Mouse (Mus musculus): Measurements from ENCODE around the gene Adtrp.

Adtrp gene

DNA sequence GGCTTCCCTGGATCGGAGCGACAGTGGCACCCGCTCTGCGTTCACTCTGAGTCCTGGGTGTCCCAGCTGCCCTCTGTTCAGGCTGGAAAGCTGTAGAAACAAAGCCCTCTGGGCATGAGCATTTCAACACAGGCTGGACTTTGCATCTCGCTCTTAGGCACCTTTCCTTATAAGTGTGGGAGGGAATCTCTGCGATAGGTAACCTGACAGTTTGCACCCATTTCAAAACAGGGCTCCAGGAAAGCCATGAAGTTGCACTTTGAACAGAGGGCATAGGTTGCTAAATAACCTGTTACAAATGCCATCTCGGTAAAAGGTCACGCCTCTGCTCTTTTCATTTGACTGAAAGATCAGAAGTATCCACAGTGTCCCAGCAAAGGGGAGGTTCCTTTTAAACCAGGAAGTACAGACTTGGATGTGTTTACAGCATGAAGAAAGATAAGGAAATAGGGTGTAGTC is 19.2 kb downstream of the Adtrp start:
- no peak for DNase-seq (ENCODE audit: low read depth, low spot score)

GRCm38 (mm10) chr13:41827581-41827980 is 19.9 kb downstream of the Adtrp start:
- DNase-seq (ENCODE audit: low read depth, low spot score), result no peak

DNA sequence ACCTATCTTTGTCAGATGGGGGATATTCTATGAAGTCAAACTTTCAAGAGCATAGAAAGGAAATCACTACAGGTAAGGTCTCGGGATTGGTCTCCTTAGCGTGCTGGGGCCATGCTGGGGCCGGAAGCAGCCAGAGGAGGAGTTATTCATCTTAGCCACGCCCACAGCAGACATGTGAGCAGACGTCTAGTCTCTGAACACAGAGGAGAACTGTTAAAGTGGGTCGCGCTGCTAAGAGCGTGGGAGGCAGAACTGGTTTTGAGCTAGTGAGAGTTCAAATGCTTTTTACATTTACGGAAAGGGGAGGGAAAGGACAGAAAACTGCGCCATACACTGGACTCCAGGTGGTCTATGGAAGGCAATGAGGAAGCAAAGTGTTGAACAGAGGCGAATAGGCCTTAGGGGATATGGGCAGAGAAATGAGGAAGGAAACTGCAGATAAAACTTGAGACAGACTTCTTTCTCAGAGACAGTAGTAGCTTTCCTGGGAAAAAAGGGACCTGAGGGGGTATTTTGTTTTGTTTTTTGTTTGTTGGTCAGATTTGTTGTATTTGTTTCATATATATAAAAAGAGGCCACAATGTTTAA is 22.0 kb downstream of the Adtrp start:
- DNase-seq (ENCODE audit: low read depth, low spot score), result no peak

GRCm38 (mm10) chr13:41823077-41823476 is 24.4 kb downstream of the Adtrp start:
- no peak for DNase-seq (ENCODE audit: low read depth, low spot score)

GRCm38 (mm10) chr13:41822617-41823016 is 24.9 kb downstream of the Adtrp start:
- no peak for DNase-seq (ENCODE audit: low read depth, low spot score)

DNA sequence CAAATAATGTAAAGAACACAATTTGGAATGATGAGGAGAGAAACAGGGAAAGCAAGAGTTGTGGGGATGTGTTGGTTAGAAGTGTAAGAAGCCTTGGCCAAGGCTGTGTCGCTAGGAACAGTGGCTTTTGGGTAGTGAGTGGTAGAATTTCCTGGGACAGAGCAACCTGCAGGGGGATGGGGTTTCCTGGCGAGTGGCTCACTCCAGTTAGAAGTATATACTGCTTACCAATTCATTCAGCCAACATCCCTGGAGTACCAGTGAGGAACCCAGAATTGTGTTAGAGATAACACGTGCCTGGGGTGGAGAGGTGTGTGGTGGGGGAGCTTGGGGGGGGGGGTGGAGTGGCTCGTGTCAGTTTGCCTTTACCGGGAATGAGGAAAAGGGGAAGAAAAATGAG is 25.4 kb downstream of the Adtrp start:
- no peak for DNase-seq (ENCODE audit: low read depth, low spot score)

DNA sequence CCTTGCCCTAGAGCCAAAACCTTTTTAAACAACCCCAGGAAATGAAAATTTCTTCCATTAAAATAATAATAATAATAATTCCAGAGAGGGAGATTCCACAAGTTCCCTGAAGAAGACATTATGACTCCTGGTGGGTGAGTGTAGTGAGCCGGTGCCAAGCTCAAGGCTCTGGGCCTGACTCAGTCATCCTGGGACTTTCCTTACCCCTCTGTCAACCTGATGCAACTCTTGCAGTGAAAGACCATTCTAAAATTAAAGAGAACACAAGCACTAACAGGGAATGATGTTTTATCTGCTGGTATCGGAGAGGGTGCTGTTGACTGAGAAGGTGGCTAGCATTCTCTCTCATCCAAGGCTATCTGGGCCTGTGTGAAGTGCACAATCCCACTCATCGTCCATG is 26.5 kb downstream of the Adtrp start:
- DNase-seq (ENCODE audit: low read depth, low spot score), result no peak

DNA sequence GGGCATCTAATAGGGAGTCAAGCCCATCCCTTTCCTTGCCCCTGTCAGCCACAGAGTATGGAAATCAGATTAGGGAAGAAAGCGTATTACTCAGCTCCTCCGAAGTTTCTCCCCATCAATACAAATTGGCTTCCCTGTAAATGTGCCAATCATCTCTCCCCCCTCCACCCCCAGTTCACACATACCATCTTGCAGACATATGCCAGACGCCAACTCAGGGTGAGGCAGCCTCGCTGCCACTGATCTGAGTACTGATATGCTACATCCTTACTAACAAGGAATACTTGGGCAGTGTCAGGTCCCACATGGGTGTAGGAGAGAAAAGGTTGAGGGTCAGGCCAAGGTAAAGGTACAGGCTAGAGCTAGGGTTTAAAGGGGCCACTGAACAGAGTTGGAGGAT is 27.6 kb downstream of the Adtrp start:
- DNase-seq (ENCODE audit: low read depth, low spot score), result no peak

DNA sequence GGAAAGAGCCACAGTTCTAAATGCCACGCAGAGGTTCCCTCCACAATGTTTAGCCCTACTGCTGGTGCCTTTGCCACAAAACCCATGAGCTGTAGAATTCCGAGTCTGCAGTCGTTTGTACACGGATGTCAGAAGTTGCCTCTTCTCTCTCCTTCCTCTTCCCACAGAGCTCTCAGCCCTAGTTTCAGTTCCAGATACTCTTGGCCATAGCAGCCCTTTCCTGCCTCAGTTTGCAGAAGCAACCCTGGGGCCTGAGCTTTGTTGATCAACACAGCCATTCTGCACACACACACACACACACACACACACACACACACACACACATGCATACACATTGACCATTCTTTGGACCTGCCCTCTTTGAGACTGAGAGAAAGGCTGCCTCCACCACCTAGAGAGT is 28.0 kb downstream of the Adtrp start:
- no peak for DNase-seq (ENCODE audit: low read depth, low spot score)

- DNase-seq (ENCODE audit: low read depth, low spot score), result no peak
Measured at GRCm38 (mm10) chr13:41817583-41817982, 29.9 kb downstream of the Adtrp start.

GRCm38 (mm10) chr13:41816643-41817042 is 30.8 kb downstream of the Adtrp start:
- no peak for DNase-seq (ENCODE audit: low read depth, low spot score)

DNA sequence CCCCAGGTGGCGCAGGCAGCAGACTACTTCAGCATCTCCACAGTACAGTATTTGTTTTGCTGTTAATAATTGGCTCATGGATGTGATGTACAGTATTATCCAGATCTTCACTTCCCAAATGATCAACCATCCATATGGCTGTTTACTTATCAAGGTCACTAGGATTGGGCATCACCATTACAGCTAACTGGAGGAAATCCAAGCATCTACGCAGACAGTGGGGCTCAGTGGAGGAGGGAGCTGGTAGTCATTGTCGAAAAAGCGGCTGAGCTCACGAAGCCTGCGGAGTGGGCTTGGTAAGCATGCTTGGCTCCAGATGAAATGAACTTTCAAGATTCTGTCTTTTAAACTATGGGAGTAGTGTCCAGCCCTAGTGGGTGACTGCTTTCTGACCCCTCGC is 36.7 kb downstream of the Adtrp start:
- DNase-seq (ENCODE audit: low read depth, low spot score), result no peak

DNA sequence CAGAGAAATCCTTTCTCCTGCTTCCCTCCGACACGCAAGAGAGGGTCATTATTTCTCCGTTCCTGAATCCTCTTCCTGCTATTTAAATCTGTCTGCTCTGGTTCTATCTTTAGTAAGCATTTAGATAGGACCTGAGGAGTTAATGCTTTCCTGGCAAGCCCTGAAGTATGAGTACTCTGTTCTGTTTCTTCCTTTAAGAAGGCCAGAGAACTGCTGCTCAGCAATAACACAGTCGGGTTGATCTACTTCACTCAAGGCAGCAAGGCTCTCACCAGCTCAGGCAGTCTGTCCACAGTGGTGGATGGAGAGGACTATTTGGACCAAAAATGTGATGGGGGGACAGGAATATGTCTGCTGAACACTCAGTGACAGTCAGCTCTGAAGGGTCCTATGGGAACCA is 39.7 kb downstream of the Adtrp start:
- no peak for DNase-seq (ENCODE audit: low read depth, low spot score)

DNA sequence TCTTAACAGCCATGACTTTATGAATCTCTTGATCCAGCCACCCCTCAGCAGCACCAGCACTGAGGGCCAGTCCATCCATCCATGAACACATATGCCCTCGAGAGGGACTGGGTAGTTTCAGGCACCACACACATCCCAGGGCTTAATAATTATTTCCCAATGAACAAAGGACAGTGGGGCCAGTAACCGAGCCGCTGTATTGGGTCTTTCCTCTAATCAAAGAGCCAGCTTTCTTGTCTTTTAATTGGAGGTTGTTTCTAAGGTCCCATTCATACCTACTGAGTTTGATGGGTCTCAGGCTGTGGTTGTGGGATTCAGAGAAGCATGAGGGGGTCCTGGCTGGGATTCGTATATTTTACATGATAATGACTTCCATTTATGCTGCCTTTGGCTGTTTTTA is 40.2 kb downstream of the Adtrp start:
- no peak for DNase-seq (ENCODE audit: low read depth, low spot score)

DNA sequence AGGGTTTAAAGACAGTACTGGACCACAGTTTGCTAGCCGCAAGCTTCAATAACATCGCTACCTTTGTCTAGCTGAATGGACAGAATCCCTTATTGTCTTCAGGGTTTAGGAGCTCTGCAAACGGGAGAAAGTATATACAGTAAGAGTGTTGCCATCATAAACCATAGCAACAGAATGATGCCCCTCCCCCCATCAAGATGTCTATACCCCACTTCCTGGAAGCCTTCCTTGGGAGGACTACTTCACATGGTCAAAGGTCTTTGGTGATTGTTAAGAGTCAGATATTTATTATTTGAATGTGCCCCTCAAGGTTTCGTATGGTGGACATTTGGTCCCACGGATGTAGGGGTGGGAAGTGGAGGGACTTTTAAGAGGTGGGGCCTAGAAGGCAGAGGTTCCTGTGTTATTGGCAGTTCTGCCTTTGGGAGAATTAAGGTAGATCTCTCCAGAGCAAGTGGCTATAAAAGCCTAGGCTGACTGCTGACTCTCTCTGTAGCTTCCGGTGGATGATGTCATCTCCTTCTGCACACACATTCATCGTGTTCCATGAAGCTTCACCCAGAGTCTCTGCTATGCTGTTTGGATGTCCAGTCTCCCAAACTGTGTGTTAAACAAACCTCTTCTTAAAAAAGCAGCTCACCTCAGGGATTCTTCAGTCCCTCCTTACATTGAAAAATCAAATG is 42.2 kb downstream of the Adtrp start:
- no peak for DNase-seq (ENCODE audit: low read depth, low spot score)

DNA sequence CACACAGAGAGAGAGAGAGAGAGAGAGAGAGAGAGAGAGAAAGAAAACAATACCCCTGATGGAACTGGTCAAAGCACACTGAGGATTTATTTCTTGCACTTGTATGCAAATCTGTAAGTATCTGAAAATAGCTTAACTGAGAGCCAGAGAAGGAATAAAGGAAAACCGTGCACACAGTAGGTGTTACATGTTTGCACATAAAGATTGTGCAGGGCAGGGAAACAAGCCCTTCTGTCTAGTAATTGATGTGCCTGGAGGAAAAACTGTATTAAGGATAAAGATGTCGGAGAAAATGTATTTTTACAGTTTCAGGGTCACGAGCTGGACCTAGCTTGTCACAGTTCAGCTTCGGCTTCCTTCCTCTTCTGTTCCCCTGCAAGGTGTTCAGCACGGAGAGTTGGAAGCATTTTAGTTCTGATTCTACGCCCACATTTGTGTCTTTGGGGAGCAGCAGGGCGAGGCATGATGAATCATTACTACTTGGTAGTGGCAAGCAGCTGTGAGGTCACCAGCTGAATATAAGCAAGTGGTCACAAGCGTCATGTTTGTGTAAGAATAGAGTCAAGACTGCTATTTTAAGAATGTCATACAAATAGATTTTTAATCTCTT is 43.7 kb downstream of the Adtrp start:
- no peak for DNase-seq (ENCODE audit: low read depth, low spot score)

GRCm38 (mm10) chr13:41801177-41801636 is 46.3 kb downstream of the Adtrp start:
- peak; percentile 20 for DNase-seq (ENCODE audit: low read depth, low spot score)

- no peak for DNase-seq (ENCODE audit: low read depth, low spot score)
Measured at GRCm38 (mm10) chr13:41792849-41793248, 54.6 kb downstream of the Adtrp start.

DNA sequence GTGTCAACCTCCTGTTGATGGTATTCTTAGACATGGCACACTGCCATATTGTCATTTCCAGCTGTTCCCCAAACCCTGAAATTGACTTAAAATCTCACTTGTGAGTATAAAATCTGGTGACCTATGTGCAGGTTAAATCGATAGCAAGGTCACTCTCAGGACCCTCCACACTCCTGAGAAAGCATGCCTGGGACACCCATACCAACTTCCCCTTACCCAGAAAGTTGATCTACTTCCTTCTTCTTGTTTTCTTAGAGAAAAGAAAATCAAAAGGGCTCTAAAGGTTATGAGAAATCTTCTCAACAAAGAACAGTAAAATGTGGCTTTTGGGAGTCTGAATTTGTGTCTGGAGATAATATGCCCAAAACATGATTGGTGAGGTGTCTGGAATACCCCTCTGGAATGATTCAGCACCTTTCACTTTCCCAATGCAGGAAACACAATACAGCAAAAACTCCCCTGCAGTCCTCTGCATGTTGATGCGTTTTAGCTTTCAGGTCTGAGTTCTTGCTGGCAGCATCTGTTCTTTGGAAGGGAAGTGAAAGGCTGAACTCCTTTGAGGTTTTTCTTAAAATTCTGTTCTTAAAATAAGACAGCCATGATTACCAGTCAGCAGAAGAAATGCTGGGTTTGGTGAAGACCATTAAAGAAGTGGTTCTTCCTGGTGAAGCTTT is 59.5 kb downstream of the Adtrp start:
- no peak for DNase-seq (ENCODE audit: low read depth, low spot score)

- no peak for DNase-seq (ENCODE audit: low read depth, low spot score)
Measured at GRCm38 (mm10) chr13:41786640-41787039, 60.8 kb downstream of the Adtrp start.

DNA sequence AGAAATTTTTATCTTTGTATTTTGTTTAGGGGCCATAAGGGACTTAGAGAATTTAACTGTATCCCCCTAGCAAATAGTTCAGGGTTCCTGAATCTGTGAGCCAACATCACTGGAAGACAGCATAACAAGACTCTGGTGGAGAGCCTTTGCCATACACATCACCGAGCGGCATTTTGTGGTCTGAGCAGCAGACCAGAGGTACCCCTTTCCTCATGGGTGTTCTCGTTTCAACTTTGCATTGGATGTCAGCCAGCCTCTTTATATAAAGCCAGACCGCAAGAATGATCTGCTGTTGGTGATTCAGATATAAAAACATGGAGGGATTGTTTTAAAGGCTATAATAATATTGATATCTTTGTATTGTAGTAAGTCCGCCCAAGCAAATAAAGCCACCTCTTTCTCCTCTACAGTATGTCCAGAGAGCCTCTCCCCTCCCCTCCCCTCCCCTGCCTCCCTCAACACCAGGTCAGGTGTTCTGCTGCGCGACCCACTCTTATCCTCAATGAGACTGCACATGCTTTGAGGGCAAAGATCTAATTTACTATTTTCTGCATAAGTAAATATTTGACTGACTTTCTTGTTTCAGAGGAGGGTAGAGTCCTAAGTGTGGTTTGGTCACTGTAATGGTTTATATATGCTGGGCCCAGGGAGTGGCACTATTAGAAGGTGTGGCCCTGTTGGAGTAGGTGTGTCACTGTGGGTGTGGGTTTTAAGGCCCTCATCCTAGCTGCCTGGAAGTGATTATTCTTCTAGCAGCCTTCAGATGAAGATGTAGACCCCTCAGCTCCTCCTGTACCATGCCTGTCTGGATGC is 62.4 kb downstream of the Adtrp start:
- no peak for DNase-seq (ENCODE audit: low read depth, low spot score)

- no peak for DNase-seq (ENCODE audit: low read depth, low spot score)
Measured at GRCm38 (mm10) chr13:41780296-41780695, 67.2 kb downstream of the Adtrp start.
